Mouse (Mus musculus): ENCODE results near the gene Lrrn4cl. TPM values are rescaled to one million over a fixed set of nuclear protein-coding genes. Genes with fewer than 3 reads are reported as not detected.

Gene Lrrn4cl
- 0.17 and 0.62 TPM in 2 replicates for polyA plus RNA-seq (2014; fragmentation: Nextera tagmentation; extraction: Ambion mirVana)

- ATAC-seq (ENCODE audit: low FRiP score, low TSS enrichment): peak; percentile 70; the same call in 1 of the 2 replicates
- 31% methylated on average over 7 of the region's 7 CpGs for WGBS
- no peak within 1 kb of the TSS for H3K27ac ChIP-seq (ENCODE audit: low read depth, low read length)
Observed at GRCm38 (mm10) chr19:8850402-8850901, at the start of gene Lrrn4cl. Lrrn4cl (plus strand) TSS chr19:8850768.

GRCm38 (mm10) chr19:8802130-8802821 lies 48.3 kb upstream of the Lrrn4cl start, which contains the start of gene Zbtb3:
Zbtb3 (plus strand) TSS chr19:8802555.
- Histone ChIP-seq H3K9me3 (ENCODE audit: control insufficient read depth, low read length) (no peaks in the 10 kb centered on the region), H3K4me1 (ENCODE audit: control insufficient read depth, insufficient read depth, low read length) (peaks cover 20% of the 10 kb centered on the region; the same call in 1 of the 2 replicates), H3K4me2 (replicated peaks; ENCODE audit: low read depth, low read length) (peak within 1 kb of the TSS; percentile 56), H3K9ac (ENCODE audit: low read depth, low read length) (peak within 1 kb of the TSS; percentile 47; the same call in 1 of the 2 replicates), H3K27me3 (ENCODE audit: control insufficient read depth, insufficient read depth, low read length) (no peaks in the 10 kb centered on the region), H3K4me3 (ENCODE audit: low read length) (peak within 1 kb of the TSS; percentile 61), H3K36me3 (ENCODE audit: control insufficient read depth, insufficient read depth, low read length) (peaks cover 28% of the 10 kb centered on the region), H3K27ac (ENCODE audit: low read depth, low read length) (peak within 1 kb of the TSS; percentile 85)
- peak; percentile 97 for ATAC-seq (ENCODE audit: low FRiP score, low TSS enrichment)
- WGBS: under 1% methylated on average over 30 of the region's 30 CpGs

More at GRCm38 (mm10) chr19:8850402-8850901, at the start of gene Lrrn4cl:
- Histone ChIP-seq H3K9ac (ENCODE audit: low read depth, low read length) (no peak within 1 kb of the TSS), H3K4me2 (replicated peaks; ENCODE audit: low read depth, low read length) (no peak within 1 kb of the TSS), H3K27me3 (ENCODE audit: control insufficient read depth, insufficient read depth, low read length) (no peaks in the 10 kb centered on the region), H3K9me3 (ENCODE audit: control insufficient read depth, low read length) (no peaks in the 10 kb centered on the region), H3K4me1 (ENCODE audit: control insufficient read depth, insufficient read depth, low read length) (no peaks in the 10 kb centered on the region), H3K4me3 (ENCODE audit: low read length) (no peak within 1 kb of the TSS), H3K36me3 (ENCODE audit: control insufficient read depth, insufficient read depth, low read length) (peaks cover 21% of the 10 kb centered on the region)

DNA sequence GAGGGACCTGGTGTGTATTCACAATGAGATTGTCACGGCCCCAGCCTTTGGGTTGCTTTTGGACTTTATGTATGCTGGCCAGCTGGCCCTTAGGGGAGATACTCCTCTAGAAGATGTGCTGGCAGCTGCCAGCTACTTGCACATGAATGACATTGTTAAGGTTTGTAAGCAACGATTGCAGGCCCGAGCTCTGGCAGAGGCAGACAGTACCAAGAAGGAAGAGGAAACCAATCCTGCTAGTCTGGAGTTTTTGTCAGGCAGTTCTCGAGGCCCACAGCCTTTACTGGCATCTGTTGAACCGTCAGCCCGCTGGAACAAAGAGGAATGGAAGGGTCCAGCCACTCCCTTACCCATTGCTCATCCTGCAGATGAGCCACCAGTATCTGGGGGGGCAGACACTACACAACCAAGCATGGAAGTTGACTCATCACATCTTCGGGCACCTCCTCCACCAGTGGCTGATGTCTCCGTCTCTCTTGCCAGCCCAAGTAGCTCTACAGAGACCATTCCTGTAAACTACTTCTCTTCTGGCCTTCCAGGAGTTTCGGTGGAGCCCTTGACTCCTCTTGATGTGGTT lies 47.3 kb upstream of the Lrrn4cl start:
- H3K9me3 ChIP-seq (ENCODE audit: control insufficient read depth, low read length): no peaks in the 10 kb centered on the region
- H3K4me3 ChIP-seq (ENCODE audit: low read length): peak overlapping the region; percentile 61
- H3K27me3 ChIP-seq (ENCODE audit: control insufficient read depth, insufficient read depth, low read length): no peaks in the 10 kb centered on the region
- H3K9ac ChIP-seq (ENCODE audit: low read depth, low read length): 0 out of 2 replicates have a peak overlapping the region, but pooled peaks have one; percentile 31
- ATAC-seq (ENCODE audit: low FRiP score, low TSS enrichment): no peak
- H3K4me2 ChIP-seq (replicated peaks; ENCODE audit: low read depth, low read length): peak overlapping the region; percentile 56
- peaks cover 15% of the 10 kb centered on the region; the same call in 1 of the 2 replicates for H3K4me1 ChIP-seq (ENCODE audit: control insufficient read depth, insufficient read depth, low read length)
- H3K27ac ChIP-seq (ENCODE audit: low read depth, low read length): no peak overlapping the region
- H3K36me3 ChIP-seq (ENCODE audit: control insufficient read depth, insufficient read depth, low read length): peaks cover 36% of the 10 kb centered on the region
- 94% methylated on average over 9 of the region's 9 CpGs for WGBS

GRCm38 (mm10) chr19:8803879-8804660 lies 46.5 kb upstream of the Lrrn4cl start:
- Histone ChIP-seq H3K27ac (ENCODE audit: low read depth, low read length) (no peak overlapping the region), H3K36me3 (ENCODE audit: control insufficient read depth, insufficient read depth, low read length) (peaks cover 42% of the 10 kb centered on the region), H3K27me3 (ENCODE audit: control insufficient read depth, insufficient read depth, low read length) (no peaks in the 10 kb centered on the region), H3K4me2 (replicated peaks; ENCODE audit: low read depth, low read length) (no peak overlapping the region), H3K4me1 (ENCODE audit: control insufficient read depth, insufficient read depth, low read length) (peaks cover 15% of the 10 kb centered on the region; the same call in 1 of the 2 replicates), H3K9me3 (ENCODE audit: control insufficient read depth, low read length) (no peaks in the 10 kb centered on the region), H3K4me3 (ENCODE audit: low read length) (no peak overlapping the region), H3K9ac (ENCODE audit: low read depth, low read length) (no peak overlapping the region)
- no peak for ATAC-seq (ENCODE audit: low FRiP score, low TSS enrichment)
- WGBS: 92% methylated on average over 11 of the region's 11 CpGs

GRCm38 (mm10) chr19:8806810-8807209 lies 43.8 kb upstream of the Lrrn4cl start:
- no peaks in the 10 kb centered on the region for H3K27me3 ChIP-seq (ENCODE audit: control insufficient read depth, insufficient read depth, low read length)
- H3K4me3 ChIP-seq (ENCODE audit: low read length): no peak overlapping the region
- H3K4me1 ChIP-seq (ENCODE audit: control insufficient read depth, insufficient read depth, low read length): peaks cover 12% of the 10 kb centered on the region; the same call in 1 of the 2 replicates
- WGBS: 95% methylated on average over 5 of the region's 5 CpGs
- H3K4me2 ChIP-seq (replicated peaks; ENCODE audit: low read depth, low read length): no peak overlapping the region
- H3K9me3 ChIP-seq (ENCODE audit: control insufficient read depth, low read length): no peaks in the 10 kb centered on the region
- peaks cover 67% of the 10 kb centered on the region for H3K36me3 ChIP-seq (ENCODE audit: control insufficient read depth, insufficient read depth, low read length)
- ATAC-seq (ENCODE audit: low FRiP score, low TSS enrichment): no peak
- H3K27ac ChIP-seq (ENCODE audit: low read depth, low read length): no peak overlapping the region
- H3K9ac ChIP-seq (ENCODE audit: low read depth, low read length): no peak overlapping the region

DNA sequence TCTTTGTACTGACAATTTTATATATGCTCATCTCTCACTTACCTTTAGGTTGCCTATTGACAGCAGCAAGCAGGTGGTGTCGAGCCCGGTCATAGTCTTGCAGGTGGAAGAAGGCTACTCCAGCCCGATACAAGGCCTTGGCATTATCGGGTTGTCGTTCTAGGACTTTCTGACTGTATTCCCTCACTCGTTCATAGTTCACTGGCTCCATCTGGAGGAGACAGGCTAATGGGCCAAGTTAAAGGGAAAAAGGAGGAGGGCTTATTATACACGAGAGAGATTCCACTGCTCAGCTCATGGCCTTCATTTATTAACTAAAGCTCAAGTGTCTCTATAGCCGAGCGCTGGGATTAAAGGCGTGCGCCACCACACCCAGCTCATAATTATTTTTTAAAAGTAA lies 34.8 kb upstream of the Lrrn4cl start:
- H3K4me1 ChIP-seq (ENCODE audit: control insufficient read depth, insufficient read depth, low read length): peaks cover 17% of the 10 kb centered on the region
- ATAC-seq (ENCODE audit: low FRiP score, low TSS enrichment): no peak
- H3K4me3 ChIP-seq (ENCODE audit: low read length): 0 out of 2 replicates have a peak overlapping the region, but pooled peaks have one; percentile 2
- H3K9ac ChIP-seq (ENCODE audit: low read depth, low read length): no peak overlapping the region
- no peak overlapping the region for H3K4me2 ChIP-seq (replicated peaks; ENCODE audit: low read depth, low read length)
- 66% methylated on average over 11 of the region's 11 CpGs for WGBS
- no peak overlapping the region for H3K27ac ChIP-seq (ENCODE audit: low read depth, low read length)
- H3K36me3 ChIP-seq (ENCODE audit: control insufficient read depth, insufficient read depth, low read length): peaks cover 56% of the 10 kb centered on the region
- no peaks in the 10 kb centered on the region for H3K9me3 ChIP-seq (ENCODE audit: control insufficient read depth, low read length)
- no peaks in the 10 kb centered on the region for H3K27me3 ChIP-seq (ENCODE audit: control insufficient read depth, insufficient read depth, low read length)

GRCm38 (mm10) chr19:8817001-8817400 lies 33.6 kb upstream of the Lrrn4cl start:
- Histone ChIP-seq H3K9ac (ENCODE audit: low read depth, low read length) (peak overlapping the region; percentile 7), H3K4me3 (ENCODE audit: low read length) (peak overlapping the region; percentile 1; the same call in 1 of the 2 replicates), H3K4me2 (replicated peaks; ENCODE audit: low read depth, low read length) (peak overlapping the region; percentile 85; the same call in 1 of the 2 replicates), H3K27ac (ENCODE audit: low read depth, low read length) (no peak overlapping the region), H3K36me3 (ENCODE audit: control insufficient read depth, insufficient read depth, low read length) (peaks cover 45% of the 10 kb centered on the region), H3K4me1 (ENCODE audit: control insufficient read depth, insufficient read depth, low read length) (peaks cover 20% of the 10 kb centered on the region), H3K9me3 (ENCODE audit: control insufficient read depth, low read length) (no peaks in the 10 kb centered on the region), H3K27me3 (ENCODE audit: control insufficient read depth, insufficient read depth, low read length) (no peaks in the 10 kb centered on the region)
- no peak for ATAC-seq (ENCODE audit: low FRiP score, low TSS enrichment)
- 83% methylated on average over 3 of the region's 3 CpGs for WGBS

DNA sequence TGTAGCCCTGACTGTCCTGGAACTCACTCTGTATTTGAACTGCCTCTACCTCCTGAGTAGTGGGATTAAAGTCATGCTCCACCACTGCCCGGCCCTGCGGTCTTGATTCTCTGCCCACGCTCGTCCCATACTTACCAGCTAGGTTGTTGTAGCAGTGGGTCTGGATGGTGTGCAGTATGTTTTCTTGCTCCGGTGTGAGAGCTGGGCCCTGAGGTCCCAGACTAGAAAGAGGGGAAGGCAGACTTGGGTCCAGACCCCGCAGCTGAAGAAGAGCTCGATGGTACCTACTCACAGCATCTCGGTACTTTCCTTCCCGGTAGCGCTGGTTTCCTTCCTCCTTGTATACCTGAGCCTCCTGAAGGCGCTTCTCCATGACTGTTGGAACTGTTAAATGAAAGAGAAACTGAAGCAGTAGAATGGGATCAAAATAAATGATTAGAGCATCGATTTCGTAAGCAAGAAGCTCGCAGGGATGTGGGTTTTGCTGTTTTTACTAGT lies 32.2 kb upstream of the Lrrn4cl start:
- peak overlapping the region; percentile 96 for H3K27ac ChIP-seq (ENCODE audit: low read depth, low read length)
- WGBS: 21% methylated on average over 14 of the region's 14 CpGs
- peaks cover 42% of the 10 kb centered on the region for H3K36me3 ChIP-seq (ENCODE audit: control insufficient read depth, insufficient read depth, low read length)
- H3K4me1 ChIP-seq (ENCODE audit: control insufficient read depth, insufficient read depth, low read length): peaks cover 32% of the 10 kb centered on the region
- peak overlapping the region; percentile 100 for H3K4me3 ChIP-seq (ENCODE audit: low read length)
- no peaks in the 10 kb centered on the region for H3K9me3 ChIP-seq (ENCODE audit: control insufficient read depth, low read length)
- no peaks in the 10 kb centered on the region for H3K27me3 ChIP-seq (ENCODE audit: control insufficient read depth, insufficient read depth, low read length)
- peak overlapping the region; percentile 73 for H3K9ac ChIP-seq (ENCODE audit: low read depth, low read length)
- ATAC-seq (ENCODE audit: low FRiP score, low TSS enrichment): no peak
- H3K4me2 ChIP-seq (replicated peaks; ENCODE audit: low read depth, low read length): peak overlapping the region; percentile 85
